Mouse (Mus musculus) large intestine, adult 2 months (tissue): ENCODE measurements at regions not wholly inside any gene's neighbourhood (a gene's known extent, or its start where the extent isn't known, plus 50 kb on each side); places are given as distances from the start of the nearest gene placed in this dataset.

Source experiments
- DNase-seq: peaks from one replicate; pipeline ENCODE4 v3.0.0-alpha.2; 2012; ENCODE audit warnings: low read depth, low spot score
- WGBS: fragments of 180-500 bp; shearing (Covaris S2); methylation state at CpG from one replicate; pipeline ENCODE4 v1.1.7; 2018; 5-methylcytosine and 5-hydroxymethylcytosine counted together

- DNase-seq, result no peak
- WGBS, result 50% methylated on average over 2 of the region's 2 CpGs
Measured at GRCm38 (mm10) chr8:90192856-90193255, 155.3 kb downstream of the Tox3 start.

DNA sequence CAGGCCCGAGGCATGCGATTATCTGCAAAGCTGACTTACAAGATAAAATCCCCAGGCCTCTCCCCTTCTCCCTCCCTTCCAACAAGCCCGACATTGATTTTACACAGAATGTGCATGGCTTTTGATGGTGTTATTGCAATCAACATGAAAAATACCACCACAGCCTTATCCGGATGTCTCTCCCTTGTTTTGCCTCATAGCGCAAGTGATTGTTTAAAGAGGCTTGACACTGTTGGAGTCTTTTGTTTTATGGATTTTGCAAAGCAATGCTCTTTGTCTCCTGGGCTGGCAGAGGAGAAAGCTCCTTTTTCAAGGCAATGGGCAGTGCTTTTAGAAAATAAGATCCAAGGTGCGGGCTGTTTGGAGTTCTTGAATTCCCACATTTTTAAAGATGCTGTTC is 165.3 kb downstream of the Tox3 start:
- WGBS, result 63% methylated on average over 6 of the region's 6 CpGs
- DNase-seq, result no peak

GRCm38 (mm10) chr8:90176771-90177170 is 171.4 kb downstream of the Tox3 start:
- no peak for DNase-seq
- 76% methylated on average over 7 of the region's 7 CpGs for WGBS

- no peak for DNase-seq
- 46% methylated on average over 9 of the region's 9 CpGs for WGBS
Measured at GRCm38 (mm10) chr8:90176335-90176734, 171.8 kb downstream of the Tox3 start.

DNA sequence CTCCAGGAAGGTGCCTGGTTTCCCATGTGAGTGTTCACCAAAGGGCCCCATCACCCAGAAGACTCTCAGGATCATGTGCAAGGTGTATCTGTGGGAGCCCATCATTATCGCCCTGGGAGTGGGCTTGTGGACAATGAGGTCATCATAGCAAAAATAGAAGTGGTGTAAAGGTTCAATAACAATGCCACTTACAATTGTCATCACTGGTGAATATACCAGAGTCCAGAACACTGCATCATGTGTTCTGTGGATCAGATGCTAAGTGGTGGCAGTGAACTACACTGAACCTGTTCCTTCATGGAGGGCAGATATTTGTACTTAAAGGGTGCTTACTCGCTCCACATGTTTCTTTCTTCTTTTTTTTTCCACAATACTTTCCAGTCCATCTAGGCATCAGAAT is 181.5 kb downstream of the Tox3 start:
- 91% methylated on average over 2 of the region's 2 CpGs for whole genome bisulfite sequencing

DNA sequence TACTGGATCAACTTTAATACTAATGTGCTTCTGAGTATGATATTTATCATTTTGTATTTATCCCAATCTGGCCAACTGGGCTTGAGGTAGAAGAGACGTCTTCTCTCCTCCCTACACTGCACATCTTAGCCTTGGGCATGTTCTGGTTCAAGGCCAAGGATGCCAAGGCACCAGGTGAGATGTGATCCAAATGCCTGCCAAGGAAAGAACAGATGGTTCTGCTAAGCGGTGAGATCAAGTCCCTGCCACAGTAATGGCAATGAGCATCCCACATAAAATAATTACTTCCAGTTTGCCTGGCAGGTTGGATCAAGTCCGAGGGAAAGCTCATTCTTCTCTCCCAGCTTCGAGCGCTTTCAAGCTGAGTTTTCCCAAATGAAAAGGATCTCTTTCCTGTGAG is 196.7 kb downstream of the Tox3 start:
- DNase-seq, result no peak
- WGBS, result 85% methylated on average over 5 of the region's 5 CpGs

More for the DNA sequence above, 181.5 kb downstream of the Tox3 start:
- DNase-seq, result no peak

DNA sequence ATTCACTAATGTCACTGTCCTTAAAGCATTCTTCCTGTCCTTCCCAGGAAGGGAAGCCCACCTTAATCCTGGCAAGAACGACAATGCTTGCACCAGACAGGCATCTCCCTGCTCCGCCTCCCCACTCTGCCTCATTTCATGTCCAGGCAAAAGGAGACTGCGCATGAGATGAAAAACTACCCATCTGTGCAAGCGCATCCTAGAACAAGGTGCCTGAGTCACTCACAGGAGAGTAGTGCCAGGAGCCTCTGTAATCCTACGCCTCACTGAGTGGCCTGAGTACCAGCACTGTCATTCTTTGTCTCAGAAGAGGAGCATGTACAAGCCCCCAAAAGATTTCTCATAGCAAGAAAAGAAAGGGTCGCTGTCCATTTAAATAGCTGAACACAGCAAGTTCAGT is 198.2 kb downstream of the Tox3 start:
- WGBS, result 73% methylated on average over 6 of the region's 6 CpGs

GRCm38 (mm10) chr8:90134626-90135025 is 213.5 kb downstream of the Tox3 start:
- DNase-seq, result no peak
- 75% methylated on average over 5 of the region's 5 CpGs for WGBS

More for the DNA sequence above, 198.2 kb downstream of the Tox3 start:
- no peak for DNase-seq

DNA sequence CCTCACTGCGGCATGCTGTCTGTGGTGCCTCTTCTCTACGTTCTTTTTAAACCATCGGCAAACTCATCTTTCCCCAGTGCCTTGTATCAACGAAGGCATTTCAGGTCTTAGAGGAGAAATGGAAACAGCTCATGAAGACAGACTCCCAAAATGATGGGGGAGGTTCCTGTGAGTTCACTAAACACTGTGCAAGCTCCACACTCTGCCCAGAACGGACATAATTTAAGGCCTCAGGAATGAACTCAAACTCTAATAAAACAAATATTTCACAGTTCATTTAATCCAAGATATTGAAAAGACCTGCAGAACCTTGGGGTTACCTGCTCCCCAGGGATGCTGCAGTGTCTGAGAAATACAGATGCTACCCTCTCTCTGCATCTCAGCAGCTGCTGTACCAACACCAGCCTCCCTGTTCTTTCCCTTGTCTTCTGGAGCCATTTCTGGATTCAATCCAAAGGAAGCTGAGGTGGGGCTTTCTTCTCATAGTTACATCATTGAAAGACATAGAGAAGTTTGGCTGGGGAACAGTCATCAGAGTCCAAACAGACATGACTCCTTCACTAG is 217.4 kb downstream of the Tox3 start:
- WGBS, result 82% methylated on average over 5 of the region's 5 CpGs
- no peak for DNase-seq

GRCm38 (mm10) chr8:90125426-90125825 is 222.7 kb downstream of the Tox3 start:
- no peak for DNase-seq
- WGBS, result 91% methylated on average over 1 of the region's 1 CpGs

DNA sequence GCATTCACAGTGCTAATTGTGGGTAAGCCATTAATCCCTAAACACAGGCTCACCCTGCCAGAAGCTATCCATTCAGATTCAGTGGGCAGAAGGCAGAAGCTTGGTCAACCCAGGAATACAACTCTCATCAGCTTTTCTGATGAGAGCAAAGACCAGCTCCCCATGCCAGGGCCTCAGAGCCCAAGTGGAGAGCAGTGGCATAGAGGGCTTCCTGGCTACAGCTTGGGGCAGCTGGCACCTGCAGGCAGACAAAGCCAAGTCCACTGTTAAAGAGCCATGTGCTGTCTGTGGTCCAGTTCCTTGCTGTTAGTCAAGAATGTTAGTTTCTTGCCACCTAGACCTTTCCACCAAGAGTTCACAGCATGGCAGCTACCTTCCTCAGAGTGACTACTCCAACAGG is 225.0 kb downstream of the Tox3 start:
- DNase-seq, result no peak

DNA sequence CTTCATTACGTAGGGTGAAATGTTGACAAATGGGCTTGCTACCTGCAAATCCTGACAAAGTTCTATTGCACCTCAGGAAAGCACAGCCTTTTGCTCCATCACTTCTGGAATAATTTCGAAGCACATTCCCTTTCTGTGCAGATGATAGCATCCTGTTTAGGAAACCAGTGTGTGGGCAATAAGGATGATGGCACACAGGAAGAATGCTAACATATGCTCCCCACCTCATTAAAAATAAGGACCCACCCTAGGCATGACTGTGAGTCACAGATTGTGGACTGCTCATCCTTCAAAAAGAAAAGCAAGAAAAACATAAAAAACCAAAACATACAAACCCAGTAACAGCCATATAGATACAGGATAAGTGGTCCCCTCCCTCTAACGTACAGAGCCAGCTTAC is 226.2 kb downstream of the Tox3 start:
- no peak for DNase-seq
- WGBS, result 70% methylated on average over 3 of the region's 3 CpGs

DNA sequence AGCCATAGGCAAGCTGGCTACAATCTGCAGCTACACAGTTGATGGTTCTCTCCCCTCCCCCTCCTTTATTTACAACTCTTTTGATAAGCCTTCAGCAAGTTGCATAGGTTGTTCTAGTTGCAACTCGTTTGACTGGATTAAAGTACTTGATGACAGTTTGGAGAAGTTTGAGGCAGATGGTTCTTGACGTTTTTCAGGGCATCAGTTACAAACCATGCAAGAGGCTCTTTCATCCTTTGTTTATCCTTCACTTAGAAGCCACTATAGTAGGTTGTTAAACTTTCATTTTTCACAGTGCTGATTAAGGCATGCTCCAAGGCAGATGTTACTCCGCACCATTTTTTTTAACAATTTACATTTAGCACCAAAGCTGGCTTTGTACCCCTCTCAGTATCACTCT is 227.1 kb downstream of the Tox3 start:
- 34% methylated on average over 3 of the region's 3 CpGs for WGBS
- DNase-seq, result no peak

DNA sequence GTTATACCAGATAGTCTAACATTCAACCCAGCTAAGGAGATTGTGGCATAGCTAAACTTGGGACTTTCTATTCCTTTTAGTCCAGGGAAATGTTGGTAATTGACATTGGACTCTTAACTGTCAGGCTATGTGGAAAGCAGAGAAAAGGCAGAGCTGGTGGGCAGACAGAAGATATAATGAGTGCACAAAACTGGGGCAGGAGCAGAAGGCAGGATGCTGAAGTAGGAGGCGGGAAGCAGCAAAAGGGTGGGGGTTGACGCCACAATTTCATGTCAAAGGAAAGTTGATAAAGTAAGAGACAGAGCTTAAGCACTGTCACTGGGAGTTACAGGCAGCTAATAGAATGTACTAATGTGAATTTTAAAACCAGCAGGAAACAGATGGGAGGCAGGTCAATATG is 232.7 kb downstream of the Tox3 start:
- no peak for DNase-seq
- WGBS, result 91% methylated on average over 2 of the region's 2 CpGs

DNA sequence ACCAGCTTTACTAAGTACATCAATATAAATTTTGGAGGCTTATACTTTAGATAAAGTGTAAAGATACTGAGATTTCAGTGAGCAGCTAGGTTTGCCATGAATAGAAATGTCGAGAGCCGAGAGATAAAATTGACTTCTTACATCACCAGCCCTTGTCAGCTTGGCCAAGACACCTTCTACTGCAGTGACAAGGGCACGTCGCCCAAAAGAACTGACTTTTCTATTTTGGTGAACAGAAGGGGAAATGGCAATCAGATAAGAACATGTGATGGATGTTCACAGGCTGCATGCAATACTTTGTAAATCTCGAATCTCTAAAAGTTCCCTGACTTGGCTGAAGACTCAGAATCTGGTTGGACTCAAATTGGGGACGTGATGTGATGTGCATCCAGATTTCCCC is 247.6 kb downstream of the Tox3 start:
- WGBS, result 84% methylated on average over 6 of the region's 6 CpGs
- no peak for DNase-seq

GRCm38 (mm10) chr8:90082630-90083029 is 265.5 kb downstream of the Tox3 start:
- 72% methylated on average over 5 of the region's 5 CpGs for WGBS
- DNase-seq, result no peak

DNA sequence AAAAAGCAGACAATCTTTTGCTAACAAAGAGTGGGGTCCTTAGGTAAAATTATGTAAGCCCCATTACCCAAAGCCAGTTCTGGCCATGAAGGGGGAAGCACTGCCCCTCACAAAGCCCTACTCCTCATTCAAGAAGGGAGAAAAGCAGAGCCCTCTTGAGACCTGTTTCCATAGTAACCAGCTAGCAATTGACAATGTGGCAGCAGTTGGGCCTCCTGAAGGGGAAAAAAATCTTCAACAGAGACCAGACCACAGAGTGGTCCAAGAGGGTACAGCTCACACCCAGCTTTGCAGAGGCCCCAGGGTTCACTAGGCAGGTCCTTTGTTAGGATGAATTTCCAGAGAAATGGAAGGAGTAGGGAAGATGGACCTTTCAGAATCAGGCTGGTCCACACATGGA is 271.8 kb downstream of the Tox3 start:
- DNase-seq, result no peak

DNA sequence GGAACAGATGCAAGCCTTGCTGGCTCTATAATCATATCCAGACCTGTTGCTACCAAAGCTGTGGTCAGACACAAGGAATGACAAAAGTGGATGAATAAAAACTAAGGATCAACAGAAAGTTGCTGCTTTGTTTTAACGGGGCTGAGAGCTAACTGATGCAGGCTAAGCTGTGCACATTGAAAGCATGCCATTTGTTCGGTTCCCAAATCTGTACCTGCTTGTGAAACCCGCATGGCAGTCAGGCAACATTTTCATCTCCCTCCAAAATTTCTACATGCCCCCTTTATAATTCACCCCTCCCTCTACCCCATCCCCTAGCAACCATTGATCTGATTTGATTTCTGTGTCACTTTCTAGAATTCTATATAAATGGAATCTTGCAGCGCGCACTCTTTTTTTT is 272.3 kb downstream of the Tox3 start:
- DNase-seq, result no peak
- 92% methylated on average over 5 of the region's 5 CpGs for WGBS

GRCm38 (mm10) chr8:90070006-90070405 is 278.1 kb downstream of the Tox3 start:
- DNase-seq, result no peak
- WGBS, result 29% methylated on average over 5 of the region's 5 CpGs

- DNase-seq, result no peak
- WGBS, result 8% methylated on average over 10 of the region's 10 CpGs
Measured at GRCm38 (mm10) chr8:90069411-90069993, 278.6 kb downstream of the Tox3 start.

DNA sequence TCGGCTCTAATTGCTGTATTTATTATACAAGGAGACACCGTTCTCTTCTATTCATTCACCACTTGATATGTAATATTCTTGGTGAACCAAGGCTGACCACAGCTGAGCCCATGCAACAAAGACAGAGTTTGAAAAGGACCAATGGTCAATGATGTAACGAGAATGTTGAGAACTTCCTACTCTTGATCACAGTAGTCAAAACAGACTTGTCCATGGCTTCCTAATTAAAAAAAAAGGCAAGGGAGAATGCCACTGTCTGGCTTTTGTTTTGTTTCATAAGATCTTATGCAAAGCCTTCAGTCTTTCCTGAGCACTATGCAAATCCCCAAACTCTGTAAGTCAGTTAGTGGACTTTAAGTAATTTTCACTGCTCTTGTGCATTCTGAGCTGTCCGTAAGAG is 279.7 kb downstream of the Tox3 start:
- DNase-seq, result no peak
- 83% methylated on average over 4 of the region's 4 CpGs for WGBS

- no peak for DNase-seq
- WGBS, result 27% methylated on average over 6 of the region's 6 CpGs
Measured at GRCm38 (mm10) chr8:90064381-90064780, 283.8 kb downstream of the Tox3 start.
